8 mouse cellular contexts compared by ENCODE assay signal in genomic region chr11:3863454-3864112, GRCm38 (mm10). TPM values are rescaled to one million over a fixed set of nuclear protein-coding genes. Genes with fewer than 3 reads are reported as not detected.
A peak's percentile ranks its signal among the peaks of the same experiment; 100 is the strongest.
DNase-seq lines count a peak whose midpoint lies in the region; ATAC-seq and TF ChIP-seq lines count a peak whose summit lies in the region.

Gene Osbp2, minus strand, starts transcription at chr11:3863903.

- peak within 1 kb of the TSS; percentile 69 for H3K4me2 ChIP-seq in hindbrain, postnatal 0 days (ENCODE audit: low read depth, low read length)

- no peaks in the 10 kb centered on the region for H3K27me3 ChIP-seq in hindbrain, postnatal 0 days (ENCODE audit: insufficient read depth, low read length)
- peaks cover 48% of the 10 kb centered on the region for H3K27me3 ChIP-seq in megakaryocyte, embryonic 14.5 days (replicated peaks)

- DNase-seq in cerebellum, postnatal 36 days, result peak; percentile 83 to 89
- DNase-seq in frontal cortex, postnatal 36 days (ENCODE audit: low spot score in 2 of 2), result peak; percentile 71 to 78
- DNase-seq in hindbrain, postnatal 0 days (ENCODE audit: low spot score), result peak; percentile 85
- peak; percentile 50 to 88 for DNase-seq in left cerebral cortex, postnatal 10 days (ENCODE audit: extremely low spot score in 1 of 2, low spot score in 2 of 2)
- peak; percentile 75 to 76 for DNase-seq in right cerebral cortex, adult 2 months (ENCODE audit: low spot score in 2 of 2)
- DNase-seq in urinary bladder, postnatal 10 days (ENCODE audit: low spot score), result peak; percentile 20

- 3% methylated on average over 54 of the region's 58 CpGs for WGBS in hindbrain, postnatal 0 days

- H3K36me3 ChIP-seq in hindbrain, postnatal 0 days (ENCODE audit: insufficient read depth, low read length), result no peaks in the 10 kb centered on the region
- H3K36me3 ChIP-seq in megakaryocyte, embryonic 14.5 days (replicated peaks; ENCODE audit: low read length), result no peaks in the 10 kb centered on the region

- ATAC-seq in activated CD4-positive, CD25-positive, alpha-beta regulatory T cell, adult 4 months, result peak; percentile 43
- ATAC-seq in hindbrain, postnatal 0 days, result peak; percentile 93

- peak within 1 kb of the TSS; percentile 49 for H3K9ac ChIP-seq in hindbrain, postnatal 0 days (replicated peaks; ENCODE audit: low read length)

- no peaks in the 10 kb centered on the region for H3K9me3 ChIP-seq in hindbrain, postnatal 0 days (ENCODE audit: low read length)
- no peaks in the 10 kb centered on the region for H3K9me3 ChIP-seq in megakaryocyte, embryonic 14.5 days

- intact Hi-C loops in left cerebral cortex, postnatal 10 days (cut with DNase I), result no loop called here

- H3K4me1 ChIP-seq in hindbrain, postnatal 0 days (ENCODE audit: insufficient read depth, low read length), result peaks cover 7% of the 10 kb centered on the region
- peaks cover 37% of the 10 kb centered on the region for H3K4me1 ChIP-seq in megakaryocyte, embryonic 14.5 days

- H3K4me3 ChIP-seq in hindbrain, postnatal 0 days (ENCODE audit: low read length), result peak within 1 kb of the TSS; percentile 52
- peak within 1 kb of the TSS; percentile 92 for H3K4me3 ChIP-seq in megakaryocyte, embryonic 14.5 days (replicated peaks)

- TF ChIP-seq CTCF in hindbrain, postnatal 0 days (IDR thresholded peaks at IDR 0.05; ENCODE audit: low read depth), result peak; percentile 63

- H3K27ac ChIP-seq in hindbrain, postnatal 0 days, result peak within 1 kb of the TSS; percentile 68

RNA-seq across cellular contexts. Expression of gene Osbp2, which starts in this region (rescaled TPM):
- not detected for polyA plus RNA-seq in activated CD4-positive, CD25-positive, alpha-beta regulatory T cell, adult 4 months (2017; shearing (Covaris generic))
- 78.3 and 87.5 TPM in 2 replicates for total RNA-seq in hindbrain, postnatal 0 days (2014; rRNA removed)
- 33.8 and 39.7 TPM in 2 replicates for polyA plus RNA-seq in hindbrain, postnatal 0 days (2015; fragmentation: Nextera tagmentation; extraction: Ambion mirVana)
- 100 to 1,000 TPM; 125 to 126 TPM for total RNA-seq in left cerebral cortex, postnatal 10 days (2021)
- polyA plus RNA-seq in megakaryocyte, embryonic 14.5 days (2012; ENCODE audit: insufficient read depth, low replicate concordance), result 0.31 and 1.4 TPM in 2 replicates

Comparison
In these comparisons a context has a peak if more than half of its experiments do, and no peak if none do; other contexts are left out.
1. Peak in every context shown above with its lines: DNase-seq, ATAC-seq, H3K4me3 ChIP-seq and H3K27ac ChIP-seq.
2. RNA of gene Osbp2 (polyA plus RNA-seq): 33.8 to 39.7 TPM in hindbrain, postnatal 0 days; 0.31 to 1.4 TPM in megakaryocyte, embryonic 14.5 days and not detected in activated CD4-positive, CD25-positive, alpha-beta regulatory T cell, adult 4 months; every median in the first group is over 10 times any median in the second.
3. Peak in ATAC-seq in activated CD4-positive, CD25-positive, alpha-beta regulatory T cell, adult 4 months; RNA of the gene not detected or under 1 TPM.
4. DNase-seq: peak in every context shown above with its lines; median percentile 86 in cerebellum, postnatal 36 days; 85 in hindbrain, postnatal 0 days; 76 in right cerebral cortex, adult 2 months; 74 in frontal cortex, postnatal 36 days; 69 in left cerebral cortex, postnatal 10 days; 20 in urinary bladder, postnatal 10 days.